Mouse (Mus musculus) CH12.LX (cell line): ENCODE measurements around the gene Zcchc10.
"Not testable (repeated sequence)": the region's sequence is repeated elsewhere in the genome, so short reads cannot be mapped to it uniquely, and the experiment has no call there.

Source experiments
- CTCF ChIP-seq, 2 experiments: IDR thresholded peaks in 1 of 2; conservative IDR thresholded peaks in 1 of 2; 2 replicates each; pipeline ENCODE4 v1.5.1; 2011 to 2012; ENCODE audit warnings: low read depth in 2 of 2, low read length in 2 of 2, improper control_type of control experiment in 1 of 2, inconsistent platforms in 1 of 2, mild to moderate bottlenecking in 1 of 2, moderate library complexity in 1 of 2
- ELF1 ChIP-seq: IDR thresholded peaks from 2 replicates; pipeline ENCODE4 v1.6.1; 2014; ENCODE audit warnings: low read depth, mild to moderate bottlenecking, inconsistent platforms, low read length, improper control_type of control experiment
- EP300 ChIP-seq: IDR thresholded peaks from 2 replicates; pipeline ENCODE4 v1.6.1; 2011; ENCODE audit warnings: low read length, improper control_type of control experiment
- GABPA ChIP-seq: IDR thresholded peaks from 2 replicates; pipeline ENCODE4 v1.6.1; 2012; ENCODE audit warnings: low read depth, low read length, improper control_type of control experiment, inconsistent platforms; ENCODE audit not compliant: insufficient replicate concordance
- MAX ChIP-seq: IDR thresholded peaks from 2 replicates; pipeline ENCODE4 v1.6.1; 2011; ENCODE audit warnings: low read length, improper control_type of control experiment
- ZMIZ1 ChIP-seq: IDR thresholded peaks from 2 replicates; pipeline ENCODE4 v1.6.1; 2012; ENCODE audit warnings: low read depth, mild to moderate bottlenecking, inconsistent platforms, low read length, improper control_type of control experiment

DNA sequence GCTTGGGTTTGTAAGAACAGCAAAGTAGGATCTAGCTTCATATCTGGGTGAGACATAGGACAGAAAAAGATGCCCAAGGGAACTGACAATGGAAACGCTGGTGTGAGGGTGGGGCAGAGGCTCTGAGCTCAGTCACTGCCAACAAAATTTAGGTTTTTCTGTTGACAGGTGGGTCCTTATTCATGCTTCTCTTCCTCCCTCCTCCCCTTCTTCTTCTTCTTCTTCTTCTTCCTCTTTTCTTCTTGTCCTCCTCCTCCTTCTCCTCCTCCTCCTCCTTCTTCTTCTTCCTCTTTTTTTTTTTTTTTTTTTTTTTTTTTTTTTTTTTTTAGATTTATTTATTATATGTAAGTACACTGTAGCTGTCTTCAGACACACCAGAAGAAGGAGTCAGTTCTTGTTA lies 11.7 kb upstream of the Zcchc10 start:
- not testable (repeated sequence) for TF ChIP-seq ZMIZ1; ELF1; MAX; CTCF (conservative IDR thresholded peaks at IDR 0.05 in 1 of 2, IDR thresholded peaks at IDR 0.05 in 1 of 2; ENCODE audit: low read depth in 2 of 2, low read length in 2 of 2); EP300; GABPA
